Mouse (Mus musculus) lung, adult 18-20 months (tissue): ENCODE measurements at regions not wholly inside any gene's neighbourhood (a gene's known extent, or its start where the extent isn't known, plus 50 kb on each side); places are given as distances from the start of the nearest gene placed in this dataset.
"Not testable (repeated sequence)": the region's sequence is repeated elsewhere in the genome, so short reads cannot be mapped to it uniquely, and the experiment has no call there.

ENCODE experiments used
- DNase-seq, 2 experiments: peaks; one replicate each; pipeline ENCODE4 v3.0.0; 2022; ENCODE audit warnings: mixed read lengths in 2 of 2

DNA sequence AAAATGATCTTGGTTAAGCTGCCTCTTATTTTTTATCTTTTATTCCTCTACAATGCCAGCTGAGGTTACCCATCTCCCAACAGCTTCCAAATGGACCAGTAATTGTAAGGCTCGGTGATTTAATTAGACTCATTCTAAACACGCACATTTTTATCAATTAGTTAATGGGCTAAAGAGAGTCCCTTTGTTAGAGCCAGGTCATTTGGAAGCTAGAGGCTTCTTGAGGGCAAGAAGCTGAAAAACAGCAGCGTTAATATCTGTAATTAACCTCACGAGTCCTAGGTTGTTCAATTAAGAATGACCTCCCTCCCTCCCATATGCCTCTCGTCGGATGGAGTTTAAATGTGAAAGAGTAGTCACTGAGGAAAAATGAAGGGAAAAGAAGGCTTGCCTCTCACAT, 66.5 kb downstream of the Otx2 start:
- no peak for DNase-seq

DNA sequence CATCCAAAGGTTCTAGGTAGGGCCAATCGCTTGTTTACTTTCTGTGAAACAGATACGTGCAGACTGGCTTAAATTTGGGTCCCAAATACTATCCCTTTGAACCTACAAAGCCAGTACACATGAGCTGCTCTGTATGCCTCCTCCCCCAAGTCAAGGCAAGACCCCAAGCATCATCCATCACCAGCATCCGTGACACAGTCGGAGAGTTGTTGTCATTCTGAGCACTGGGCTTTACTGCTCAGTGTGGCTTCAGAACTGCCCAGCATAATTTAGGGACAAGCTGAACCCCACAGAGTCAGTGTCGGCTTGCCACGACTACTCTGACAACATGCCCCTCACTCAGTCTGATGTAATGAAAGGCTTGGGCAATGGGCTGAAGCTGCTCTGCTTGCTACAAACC, 70.1 kb downstream of the Otx2 start:
- no peak for DNase-seq

DNA sequence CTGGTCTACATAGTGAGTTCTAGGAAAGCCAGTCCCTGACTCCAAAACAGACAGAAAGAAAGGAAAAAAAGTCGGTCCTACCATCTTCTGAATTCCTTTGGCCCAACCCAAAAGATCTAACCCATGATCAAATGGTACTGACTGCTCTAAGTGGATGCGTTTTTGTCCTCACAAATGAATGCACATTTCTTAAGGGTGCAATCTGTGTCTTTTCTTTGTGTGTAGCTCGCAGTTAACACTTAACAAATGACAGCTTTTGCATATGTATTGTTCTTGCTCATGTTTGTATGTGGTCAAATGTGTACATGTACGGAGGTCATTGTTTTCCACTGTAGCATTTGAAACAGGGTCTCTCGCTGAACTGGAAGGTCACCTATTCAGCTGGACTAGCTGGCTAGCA, 79.3 kb downstream of the Otx2 start:
- DNase-seq: no peak

- no peak for DNase-seq
Measured at GRCm38 (mm10) chr14:48593363-48593762, 80.3 kb downstream of the Otx2 start.

DNA sequence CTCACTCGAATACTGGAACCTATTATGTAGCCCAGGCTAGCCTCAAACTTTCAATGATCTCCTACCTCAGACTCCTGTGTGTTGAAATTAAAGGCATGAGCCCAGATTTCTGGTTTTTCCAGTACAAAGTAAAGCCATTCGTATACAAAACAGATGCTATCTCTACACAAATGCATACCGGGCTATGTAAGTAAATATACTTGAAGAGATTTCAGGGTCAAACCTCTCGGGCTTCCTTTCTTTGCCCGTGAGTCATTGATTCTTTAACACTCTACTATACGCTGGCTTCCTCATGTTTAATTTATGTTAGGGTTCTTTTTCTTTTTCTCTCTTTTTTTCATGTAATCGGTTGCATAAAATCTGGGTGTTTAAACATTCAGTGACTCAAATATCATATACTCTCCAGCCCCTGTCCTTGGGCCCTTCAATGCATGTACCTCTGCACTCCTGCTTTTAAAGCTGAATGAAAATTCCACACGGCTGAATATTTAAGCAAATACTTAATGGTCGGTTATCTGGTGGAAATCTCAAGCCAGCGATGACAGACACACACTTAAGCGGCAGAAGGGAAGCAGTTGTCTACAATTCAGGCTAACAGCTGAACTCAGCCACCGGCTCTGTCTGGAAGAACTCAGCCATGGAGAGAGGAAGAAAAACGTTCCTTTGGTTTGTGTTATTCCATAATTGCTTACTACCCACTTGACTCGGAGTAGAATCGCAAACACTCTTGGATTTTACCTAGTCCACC, 82.0 kb downstream of the Otx2 start:
- no peak for DNase-seq

- DNase-seq: no peak
Measured at GRCm38 (mm10) chr14:48590426-48590825, 83.2 kb downstream of the Otx2 start.

DNA sequence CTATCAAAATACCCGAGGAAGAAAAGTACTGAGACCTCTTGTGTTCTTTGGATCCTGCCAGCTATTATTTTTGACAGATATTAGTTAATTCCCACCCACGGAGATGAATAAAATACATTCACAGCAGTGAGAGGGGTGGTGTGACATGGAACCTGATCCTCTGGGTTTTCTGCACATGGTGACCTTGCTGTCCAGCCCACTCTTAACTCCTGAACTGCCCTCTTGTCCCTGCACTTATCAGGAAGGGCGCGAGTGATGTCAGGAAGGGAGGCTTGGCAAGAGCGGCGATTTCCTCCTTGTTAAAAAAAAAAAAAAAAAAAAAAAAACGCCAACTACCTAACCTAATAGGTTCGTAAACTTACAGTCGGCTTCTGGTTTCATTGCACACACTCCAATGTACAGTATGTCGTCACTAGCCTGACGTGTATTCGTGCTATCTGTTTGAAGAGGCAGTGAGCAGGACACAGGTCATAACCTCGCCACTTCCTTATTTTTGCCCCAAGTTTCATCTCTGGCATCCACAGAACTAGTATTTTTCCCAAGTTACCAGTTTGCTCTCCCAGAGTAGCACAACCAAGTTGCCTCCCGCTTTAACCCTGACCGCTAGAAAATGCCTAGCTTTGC, 83.8 kb downstream of the Otx2 start:
- DNase-seq: peak in 1 of 2 experiments; percentile 0

DNA sequence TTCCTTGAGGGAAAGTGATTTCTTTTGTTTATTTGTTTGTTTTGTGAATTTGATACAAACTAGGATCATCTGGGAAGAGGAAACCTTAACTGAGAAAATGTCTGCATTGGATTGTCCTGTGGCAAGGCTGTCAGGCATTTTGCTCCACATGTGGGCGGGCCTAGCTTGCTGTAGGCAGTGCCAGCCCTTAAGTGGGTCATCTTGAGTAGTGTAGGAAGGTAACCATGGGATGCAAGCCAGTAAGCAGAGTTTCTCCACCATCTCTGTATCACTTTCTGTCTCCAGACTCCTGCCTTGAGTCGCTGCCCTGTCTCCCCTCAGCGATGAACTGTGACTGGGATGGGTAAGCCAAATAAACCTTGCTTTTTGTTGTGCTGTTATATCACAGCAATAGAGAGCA, 87.8 kb downstream of the Otx2 start:
- DNase-seq: no peak

DNA sequence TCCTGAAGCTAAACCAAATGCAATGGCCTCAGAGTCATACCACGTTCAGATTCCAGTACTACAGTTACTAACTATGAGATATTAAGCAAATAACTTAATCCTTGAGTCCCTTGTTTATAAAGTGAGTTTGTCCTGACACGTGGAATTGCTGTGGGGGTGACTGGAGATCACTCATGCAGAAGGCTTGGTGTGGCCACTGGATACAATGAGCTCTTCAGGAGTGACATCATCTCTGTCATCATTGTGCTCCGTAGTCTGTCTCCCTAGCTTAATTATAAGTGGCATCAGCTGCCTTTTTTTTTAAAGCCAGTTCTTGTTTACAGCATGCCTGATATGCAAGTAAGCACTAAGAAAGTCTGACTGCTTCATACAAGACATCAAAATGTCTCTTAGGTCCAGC, 89.0 kb downstream of the Otx2 start:
- DNase-seq: no peak

DNA sequence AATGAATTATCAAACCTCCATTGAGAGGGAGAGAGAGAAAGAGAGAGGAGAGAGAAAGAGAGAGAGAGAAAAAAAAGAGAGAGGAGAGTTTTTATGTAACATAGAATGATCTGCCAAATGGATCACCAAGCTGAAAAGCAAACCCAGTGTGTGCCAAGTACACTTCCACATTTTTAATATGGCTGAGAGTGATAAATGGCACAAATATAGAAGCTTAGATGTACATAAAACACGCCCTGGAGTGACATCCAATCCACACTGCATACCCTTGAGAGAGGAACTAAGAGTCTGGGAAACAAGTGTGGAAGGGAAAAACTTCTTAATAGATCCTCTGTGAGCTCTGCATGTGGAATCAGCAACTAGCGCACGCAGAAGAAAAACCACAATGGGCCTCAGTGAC, 90.1 kb downstream of the Otx2 start:
- DNase-seq: no peak

- DNase-seq: no peak
Measured at GRCm38 (mm10) chr14:48582080-48582479, 91.5 kb downstream of the Otx2 start.

GRCm38 (mm10) chr14:48581308-48581707, 92.3 kb downstream of the Otx2 start:
- DNase-seq: not testable (repeated sequence)

DNA sequence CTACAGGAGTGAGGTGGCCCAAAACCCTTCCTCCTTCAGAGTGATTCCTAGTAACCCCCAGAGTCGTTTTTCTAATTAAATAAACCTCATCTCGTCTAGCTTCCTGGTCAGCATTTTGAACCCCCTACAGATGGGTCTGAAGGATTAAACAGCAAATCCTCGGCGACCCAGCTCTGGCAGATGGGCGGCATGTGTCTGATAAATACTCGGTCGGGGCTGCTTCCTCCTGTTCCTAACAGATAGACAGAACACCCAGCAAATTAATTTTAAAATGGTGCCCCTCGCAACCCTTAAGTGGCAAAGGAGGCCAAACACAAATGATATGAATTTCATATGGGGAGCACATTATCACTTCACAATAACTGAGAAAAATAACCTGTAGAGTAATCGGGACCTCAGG, 93.2 kb downstream of the Otx2 start:
- DNase-seq: no peak

GRCm38 (mm10) chr14:48579985-48580384, 93.6 kb downstream of the Otx2 start:
- no peak for DNase-seq
